Mouse (Mus musculus) midbrain, embryonic 11.5 days (tissue): ENCODE data around the gene Adamts17. TPM values are rescaled to one million over a fixed set of nuclear protein-coding genes. Genes with fewer than 3 reads are reported as not detected.

Source experiments
- ATAC-seq: fragments of 200-750 bp; cut with Nextera tagmentation; 2 replicates; pipeline ENCODE4 v1.8.0; 2017; ENCODE audit warnings: moderate TSS enrichment, moderate library complexity; ENCODE audit not compliant: low FRiP score
- DNase-seq: peaks from one replicate; pipeline ENCODE4 v3.0.0; 2015; ENCODE audit warnings: low spot score; ENCODE audit errors: missing footprints
- H3K27ac ChIP-seq: fragments of 300-500 bp; sonication (generic); 2 replicates; pipeline ENCODE4 v1.5.1; 2014; ENCODE audit warnings: low read depth, low read length
- H3K27me3 ChIP-seq: fragments of 300-500 bp; sonication (generic); 2 replicates; pipeline ENCODE4 v1.6.1; 2014; ENCODE audit warnings: mild to moderate bottlenecking, low read length, moderate library complexity, mixed read lengths; ENCODE audit not compliant: control insufficient read depth, insufficient read depth
- H3K36me3 ChIP-seq: fragments of 300-500 bp; sonication (generic); 2 replicates; pipeline ENCODE4 v1.6.1; 2014; ENCODE audit warnings: mild to moderate bottlenecking, low read length, moderate library complexity, mixed read lengths; ENCODE audit not compliant: control insufficient read depth, insufficient read depth
- H3K4me1 ChIP-seq: fragments of 300-500 bp; sonication (generic); 2 replicates; pipeline ENCODE4 v1.6.1; 2014; ENCODE audit warnings: low read length; ENCODE audit not compliant: control insufficient read depth, insufficient read depth
- H3K4me2 ChIP-seq: fragments of 300-500 bp; sonication (generic); 2 replicates; pipeline ENCODE4 v1.6.1; 2014; ENCODE audit warnings: mild to moderate bottlenecking, moderate library complexity
- H3K4me3 ChIP-seq: fragments of 300-500 bp; sonication (generic); 2 replicates; pipeline ENCODE4 v1.5.1; 2014; ENCODE audit warnings: low read depth, low read length
- H3K9ac ChIP-seq: fragments of 300-500 bp; sonication (generic); 2 replicates; pipeline ENCODE4 v1.6.1; 2014; ENCODE audit warnings: low read length
- H3K9me3 ChIP-seq: fragments of 300-500 bp; sonication (generic); 2 replicates; pipeline ENCODE4 v1.6.1; 2016; ENCODE audit warnings: low read length; ENCODE audit not compliant: control insufficient read depth
- WGBS: fragments of 180-500 bp; shearing (Covaris S2); extraction: QIAGEN DNeasy Blood & Tissue Kit; methylation state at CpG from one replicate; pipeline ENCODE4 v1.1.7; 2014; 5-methylcytosine and 5-hydroxymethylcytosine counted together
- polyA plus RNA-seq: library from polyadenylated mRNA; unstranded; fragments of >200 nt; fragmentation: Nextera tagmentation; extraction: Ambion mirVana; gene quantifications from 2 replicates; pipeline ENCODE4 v1.2.1, GENCODE M21; 2014

Adamts17 gene
- polyA plus RNA-seq, 1 experiment from 2014 or later: 0.96 TPM

DNA sequence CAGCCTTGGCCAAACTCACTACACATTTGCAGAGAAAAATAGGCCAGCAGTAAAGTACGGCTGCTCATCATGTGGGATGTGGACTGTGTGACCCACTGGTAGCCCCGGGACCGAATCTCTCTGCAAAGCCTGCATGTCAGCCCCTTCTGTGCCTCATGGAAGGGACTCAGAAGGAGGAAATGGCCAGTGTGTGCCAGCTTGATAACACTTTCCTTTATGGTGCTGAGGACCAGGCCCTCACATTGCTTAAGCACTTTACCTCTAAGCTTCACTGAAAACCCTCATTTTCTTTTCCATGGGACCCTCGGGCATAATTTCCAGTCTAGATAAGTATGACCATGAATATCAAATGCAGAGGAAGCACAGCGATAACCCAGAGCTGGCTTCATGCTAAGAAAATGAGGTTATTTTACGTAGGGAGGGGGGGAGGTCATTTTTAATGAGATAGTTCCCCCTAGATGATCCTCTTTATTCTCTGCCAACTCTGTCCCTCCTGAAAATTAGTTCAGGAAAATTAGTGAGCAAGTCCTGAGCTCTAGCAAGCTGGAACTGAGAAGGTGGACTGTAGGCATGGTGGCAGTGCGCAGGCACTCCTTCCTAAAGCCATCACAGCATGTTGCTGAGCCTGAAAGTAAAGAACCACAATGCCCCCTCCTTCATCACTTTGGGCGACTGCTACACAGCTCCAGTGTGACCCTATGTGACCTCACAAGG lies 127.8 kb downstream of the Adamts17 start:
- no peak overlapping the region for H3K4me3 ChIP-seq
- no peaks in the 10 kb centered on the region for H3K36me3 ChIP-seq
- H3K4me1 ChIP-seq: peaks cover 2% of the 10 kb centered on the region; the same call in 1 of the 2 replicates
- H3K4me2 ChIP-seq: no peak overlapping the region
- H3K27me3 ChIP-seq: no peaks in the 10 kb centered on the region
- H3K9me3 ChIP-seq: no peaks in the 10 kb centered on the region
- H3K27ac ChIP-seq: no peak overlapping the region
- 72% methylated on average over 8 of the region's 8 CpGs for WGBS
- ATAC-seq (no peak), DNase-seq (no peak)
- no peak overlapping the region for H3K9ac ChIP-seq

DNA sequence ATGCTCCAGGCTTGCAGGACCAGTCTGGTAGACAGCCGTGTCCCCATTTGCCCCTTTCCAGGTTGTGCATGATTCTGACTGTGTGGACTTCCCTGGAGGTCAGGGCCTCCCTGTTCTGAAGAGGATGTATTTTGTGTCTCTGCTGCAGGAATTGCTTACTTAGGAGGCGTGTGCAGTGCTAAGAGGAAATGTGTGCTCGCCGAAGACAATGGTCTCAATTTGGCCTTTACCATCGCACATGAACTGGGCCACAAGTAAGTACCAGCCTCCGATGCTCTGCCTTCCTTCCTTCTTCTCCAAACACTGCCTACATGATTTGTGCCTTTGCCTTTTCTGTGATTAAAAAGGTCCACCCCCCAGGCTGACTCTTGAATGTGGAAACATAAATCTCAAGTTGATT lies 129.1 kb downstream of the Adamts17 start:
- Histone ChIP-seq H3K36me3 (no peaks in the 10 kb centered on the region), H3K27ac (no peak overlapping the region), H3K4me3 (no peak overlapping the region), H3K9me3 (no peaks in the 10 kb centered on the region), H3K9ac (no peak overlapping the region), H3K27me3 (no peaks in the 10 kb centered on the region), H3K4me2 (no peak overlapping the region), H3K4me1 (peaks cover 2% of the 10 kb centered on the region; the same call in 1 of the 2 replicates)
- 84% methylated on average over 6 of the region's 6 CpGs for WGBS
- ATAC-seq: no peak
- no peak for DNase-seq

DNA sequence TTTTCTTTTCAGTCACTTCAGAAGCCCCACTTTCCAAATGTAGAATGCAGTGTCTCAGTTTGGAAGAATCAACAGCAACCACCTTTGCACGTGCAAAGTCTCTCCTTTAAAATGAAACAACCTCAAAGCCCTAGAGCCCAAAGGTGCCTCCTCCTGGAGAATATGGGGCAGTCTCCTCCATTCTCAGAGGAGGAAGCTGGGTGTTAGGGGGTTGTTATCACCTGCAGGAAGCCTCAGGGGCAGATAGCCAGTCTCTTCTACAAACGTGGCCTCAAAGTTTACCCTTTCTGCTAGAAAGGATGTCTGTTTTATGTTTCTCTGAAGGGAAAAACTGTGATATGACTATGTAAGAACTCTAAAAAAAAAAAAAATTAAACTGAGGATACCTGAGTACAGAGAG lies 129.7 kb downstream of the Adamts17 start:
- H3K4me3 ChIP-seq: no peak overlapping the region
- DNase-seq (no peak), ATAC-seq (no peak)
- H3K27me3 ChIP-seq: no peaks in the 10 kb centered on the region
- H3K36me3 ChIP-seq: no peaks in the 10 kb centered on the region
- H3K9me3 ChIP-seq: no peaks in the 10 kb centered on the region
- H3K4me1 ChIP-seq: peaks cover 2% of the 10 kb centered on the region; the same call in 1 of the 2 replicates
- no peak overlapping the region for H3K9ac ChIP-seq
- WGBS: 77% methylated on average over 2 of the region's 2 CpGs
- no peak overlapping the region for H3K27ac ChIP-seq
- H3K4me2 ChIP-seq: no peak overlapping the region

DNA sequence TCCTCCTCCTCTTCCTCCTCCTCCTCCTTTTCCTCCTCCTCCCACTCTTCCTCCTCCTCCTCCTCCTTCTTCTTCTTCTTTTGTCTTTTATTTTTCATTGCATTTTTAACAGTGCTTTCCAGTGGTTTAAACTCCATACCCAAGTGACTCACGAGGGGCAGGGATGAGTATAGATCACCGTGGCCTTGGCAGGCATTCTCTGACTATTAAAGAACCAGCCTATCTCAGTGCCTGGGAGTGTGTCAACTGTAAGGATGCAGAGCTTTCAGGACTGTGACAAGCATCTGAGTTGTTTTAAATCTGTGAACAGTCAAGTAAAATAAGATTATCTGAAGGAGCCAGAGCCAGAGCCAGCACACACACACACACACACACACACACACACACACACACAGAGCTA lies 130.7 kb downstream of the Adamts17 start:
- H3K4me1 ChIP-seq: peaks cover 2% of the 10 kb centered on the region; the same call in 1 of the 2 replicates
- H3K4me2 ChIP-seq: no peak overlapping the region
- H3K27ac ChIP-seq: no peak overlapping the region
- no peak for DNase-seq
- H3K9me3 ChIP-seq: no peaks in the 10 kb centered on the region
- 81% methylated on average over 2 of the region's 2 CpGs for WGBS
- no peak overlapping the region for H3K4me3 ChIP-seq
- H3K9ac ChIP-seq: no peak overlapping the region
- ATAC-seq: no peak
- H3K36me3 ChIP-seq: no peaks in the 10 kb centered on the region
- no peaks in the 10 kb centered on the region for H3K27me3 ChIP-seq

DNA sequence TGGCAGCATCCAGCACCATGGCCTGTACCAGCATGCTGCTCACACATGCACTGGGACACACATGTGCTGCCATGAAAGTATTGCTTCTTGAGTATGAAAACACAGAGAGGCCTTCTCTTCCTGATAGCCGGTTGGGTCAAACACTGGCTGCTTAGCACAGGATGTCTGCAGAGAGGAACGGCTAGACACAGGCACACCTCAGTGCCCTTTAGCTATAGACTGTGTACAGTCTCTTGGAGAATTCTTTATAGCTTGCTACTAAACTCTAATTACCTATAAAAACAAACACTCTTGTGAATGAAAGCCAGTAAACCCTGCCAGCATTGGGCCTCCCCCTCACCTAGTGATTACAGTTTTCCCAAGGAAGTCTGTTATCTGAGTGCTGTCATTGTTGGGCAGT lies 131.4 kb downstream of the Adamts17 start:
- H3K36me3 ChIP-seq: no peaks in the 10 kb centered on the region
- H3K27me3 ChIP-seq: no peaks in the 10 kb centered on the region
- DNase-seq (no peak), ATAC-seq (no peak)
- H3K4me3 ChIP-seq: no peak overlapping the region
- no peak overlapping the region for H3K9ac ChIP-seq
- no peaks in the 10 kb centered on the region for H3K9me3 ChIP-seq
- H3K27ac ChIP-seq: no peak overlapping the region
- H3K4me2 ChIP-seq: no peak overlapping the region
- peaks cover 2% of the 10 kb centered on the region; the same call in 1 of the 2 replicates for H3K4me1 ChIP-seq
- WGBS: 82% methylated on average over 2 of the region's 2 CpGs

DNA sequence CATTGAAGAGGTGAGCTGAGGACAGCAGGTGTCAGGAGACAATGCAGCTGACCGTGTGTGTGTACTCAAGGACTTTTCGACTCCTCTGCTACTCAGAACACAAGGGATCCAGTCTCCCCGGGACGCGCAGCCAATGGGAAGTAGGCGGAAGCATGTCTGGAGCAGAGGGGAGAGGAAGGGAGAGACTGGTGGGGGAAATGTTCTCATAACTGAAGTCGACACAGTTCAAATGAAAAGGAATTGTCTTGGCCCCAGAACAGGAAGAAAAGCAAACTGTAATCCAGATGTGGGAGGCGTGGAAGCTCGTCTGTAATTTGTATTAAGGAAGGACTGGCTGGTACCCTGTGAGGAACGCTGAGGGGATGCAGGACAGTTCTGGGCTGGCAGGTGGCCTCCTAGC lies 135.3 kb downstream of the Adamts17 start:
- Histone ChIP-seq H3K4me1 (no peaks in the 10 kb centered on the region), H3K27ac (no peak overlapping the region), H3K4me2 (no peak overlapping the region), H3K9me3 (no peaks in the 10 kb centered on the region), H3K27me3 (no peaks in the 10 kb centered on the region), H3K36me3 (no peaks in the 10 kb centered on the region), H3K9ac (no peak overlapping the region), H3K4me3 (no peak overlapping the region)
- no peak for ATAC-seq
- no peak for DNase-seq
- WGBS: 80% methylated on average over 10 of the region's 10 CpGs

DNA sequence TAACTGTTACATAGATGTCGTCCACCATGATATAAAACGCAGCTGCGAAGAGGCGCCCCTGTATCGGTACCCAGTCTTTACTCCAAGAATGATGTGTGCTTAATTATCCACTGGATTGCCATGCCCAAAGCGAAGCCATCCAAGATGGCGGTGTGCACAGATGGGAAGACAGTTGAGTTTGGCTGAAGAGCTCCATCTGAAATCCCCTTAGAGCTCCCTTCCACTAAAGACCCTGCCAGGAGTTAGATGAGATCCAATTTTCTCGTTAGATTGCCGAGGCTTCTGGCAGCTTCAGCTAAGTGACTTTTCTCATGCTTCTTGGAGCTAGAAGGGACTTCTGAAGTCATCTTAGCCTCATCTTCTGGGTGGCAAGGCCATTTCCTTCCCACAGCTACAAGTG lies 136.8 kb downstream of the Adamts17 start:
- no peaks in the 10 kb centered on the region for H3K36me3 ChIP-seq
- no peak overlapping the region for H3K4me2 ChIP-seq
- H3K4me1 ChIP-seq: no peaks in the 10 kb centered on the region
- no peaks in the 10 kb centered on the region for H3K9me3 ChIP-seq
- H3K4me3 ChIP-seq: no peak overlapping the region
- DNase-seq: no peak
- no peak for ATAC-seq
- H3K27me3 ChIP-seq: no peaks in the 10 kb centered on the region
- H3K27ac ChIP-seq: no peak overlapping the region
- no peak overlapping the region for H3K9ac ChIP-seq
- WGBS: 94% methylated on average over 9 of the region's 9 CpGs

DNA sequence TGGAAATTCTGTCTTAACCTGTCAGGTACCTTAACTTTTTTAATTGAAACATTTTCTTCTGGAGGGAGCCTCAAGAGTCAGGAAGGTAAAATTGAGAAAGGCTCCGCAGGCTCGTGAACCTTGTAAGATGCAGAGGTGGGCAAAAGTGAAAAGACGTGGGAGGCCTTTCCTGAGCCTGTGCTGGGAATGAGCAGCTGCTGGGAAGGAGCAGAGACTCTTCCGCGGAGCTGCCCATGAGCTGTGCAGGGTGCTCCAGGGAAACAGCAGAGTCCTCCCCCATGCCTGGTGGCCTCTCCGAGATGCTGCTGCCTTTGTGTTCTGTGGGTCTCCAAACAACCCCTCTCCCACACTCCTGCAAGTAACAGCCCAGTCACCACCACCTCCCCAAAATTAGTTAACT lies 142.1 kb downstream of the Adamts17 start:
- Histone ChIP-seq H3K27me3 (no peaks in the 10 kb centered on the region), H3K36me3 (no peaks in the 10 kb centered on the region), H3K9ac (no peak overlapping the region), H3K4me1 (no peaks in the 10 kb centered on the region), H3K4me2 (no peak overlapping the region), H3K27ac (no peak overlapping the region), H3K4me3 (no peak overlapping the region), H3K9me3 (no peaks in the 10 kb centered on the region)
- no peak for ATAC-seq
- WGBS: 81% methylated on average over 6 of the region's 6 CpGs
- no peak for DNase-seq

DNA sequence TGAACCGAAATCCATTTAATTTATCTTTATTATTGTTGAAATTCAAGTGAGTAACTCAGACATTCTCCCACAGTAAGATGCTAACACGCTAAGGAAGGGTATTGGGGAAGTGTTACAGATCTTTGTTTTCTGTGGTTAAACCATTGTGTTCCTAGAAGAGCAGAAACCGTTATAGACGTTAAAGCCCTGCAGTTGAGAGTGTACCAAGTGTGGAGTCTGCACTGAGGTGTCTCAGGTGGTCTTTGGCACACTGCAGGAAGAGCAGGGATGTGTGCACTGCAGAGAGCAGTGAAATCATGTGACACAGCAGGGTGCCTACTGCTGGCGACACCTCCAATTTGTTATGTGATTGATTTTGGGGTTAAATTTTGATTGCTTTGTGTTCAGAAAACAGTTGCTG lies 142.5 kb downstream of the Adamts17 start:
- H3K4me1 ChIP-seq: no peaks in the 10 kb centered on the region
- DNase-seq (no peak), ATAC-seq (no peak)
- no peaks in the 10 kb centered on the region for H3K9me3 ChIP-seq
- 83% methylated on average over 5 of the region's 5 CpGs for WGBS
- no peaks in the 10 kb centered on the region for H3K27me3 ChIP-seq
- no peak overlapping the region for H3K9ac ChIP-seq
- H3K36me3 ChIP-seq: no peaks in the 10 kb centered on the region
- H3K4me2 ChIP-seq: no peak overlapping the region
- no peak overlapping the region for H3K27ac ChIP-seq
- no peak overlapping the region for H3K4me3 ChIP-seq
